Mouse (Mus musculus) forebrain, embryonic 11.5 days (tissue): ENCODE measurements around the gene Brsk1. TPM values are rescaled to one million over a fixed set of nuclear protein-coding genes. Genes with fewer than 3 reads are reported as not detected.

ENCODE experiments used
- ATAC-seq: fragments of 200-750 bp; cut with Nextera tagmentation; replicated peaks from 2 replicates; pipeline ENCODE4 v1.8.0; 2017; ENCODE audit warnings: moderate TSS enrichment; ENCODE audit not compliant: low FRiP score
- DNase-seq: peaks from one replicate; pipeline ENCODE4 v3.0.0-alpha.2; 2017; ENCODE audit warnings: low spot score
- H3K27ac ChIP-seq: fragments of 300-500 bp; sonication (generic); 2 replicates; pipeline ENCODE4 v1.5.1; 2014; ENCODE audit warnings: low read depth, low read length
- H3K27me3 ChIP-seq: fragments of 300-500 bp; sonication (generic); 2 replicates; pipeline ENCODE4 v1.6.1; 2014; ENCODE audit warnings: mild to moderate bottlenecking, low read length, mixed read lengths; ENCODE audit not compliant: control insufficient read depth, insufficient read depth
- H3K36me3 ChIP-seq: fragments of 300-500 bp; sonication (generic); 2 replicates; pipeline ENCODE4 v1.6.1; 2014; ENCODE audit warnings: mild to moderate bottlenecking, low read length, moderate library complexity, mixed read lengths; ENCODE audit not compliant: control insufficient read depth, insufficient read depth
- H3K4me1 ChIP-seq: fragments of 300-500 bp; sonication (generic); replicated peaks from 2 replicates; pipeline ENCODE4 v1.6.1; 2014; ENCODE audit warnings: low read length, mixed read lengths; ENCODE audit not compliant: control insufficient read depth, insufficient read depth
- H3K4me2 ChIP-seq: fragments of 300-500 bp; sonication (generic); 2 replicates; pipeline ENCODE4 v1.6.1; 2014; ENCODE audit warnings: low read depth, mild to moderate bottlenecking, low read length, moderate library complexity, mixed read lengths; ENCODE audit not compliant: severe bottlenecking
- H3K4me3 ChIP-seq: fragments of 300-500 bp; sonication (generic); 2 replicates; pipeline ENCODE4 v1.5.1; 2014; ENCODE audit warnings: low read depth, low read length
- H3K9ac ChIP-seq: fragments of 300-500 bp; sonication (generic); 2 replicates; pipeline ENCODE4 v1.6.1; 2014; ENCODE audit warnings: low read length
- H3K9me3 ChIP-seq: fragments of 300-500 bp; sonication (generic); 2 replicates; pipeline ENCODE4 v1.6.1; 2016; ENCODE audit warnings: low read length, mixed read lengths; ENCODE audit not compliant: control insufficient read depth
- WGBS: fragments of 180-500 bp; shearing (Covaris S2); extraction: QIAGEN DNeasy Blood & Tissue Kit; methylation state at CpG from one replicate; pipeline ENCODE4 v1.1.7; 2014; 5-methylcytosine and 5-hydroxymethylcytosine counted together
- polyA plus RNA-seq: library from polyadenylated mRNA; unstranded; fragments of >200 nt; fragmentation: Nextera tagmentation; extraction: Ambion mirVana; gene quantifications from 2 replicates; pipeline ENCODE4 v1.2.1, GENCODE M21; 2014

The Brsk1 gene
- polyA plus RNA-seq, 1 experiment from 2014 or later: 3.1 TPM

DNA sequence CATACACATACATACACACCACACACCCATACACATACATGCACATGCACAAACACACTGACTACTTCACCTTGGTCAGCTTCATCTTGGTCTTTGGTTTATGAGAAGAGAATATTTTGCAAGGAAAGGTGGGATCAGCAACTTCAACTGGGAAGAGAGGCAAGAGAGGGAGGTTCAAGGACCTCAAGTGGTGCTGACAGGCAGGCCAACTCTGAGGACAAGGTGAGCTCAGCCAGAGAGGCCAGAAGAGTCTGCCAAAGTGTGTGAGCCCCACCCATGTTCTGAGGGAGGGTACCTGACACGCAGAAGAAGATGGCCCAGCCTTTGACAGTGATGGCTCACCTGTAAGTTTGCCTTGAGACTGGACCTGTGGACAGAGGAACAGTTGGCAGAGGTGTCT, 69.3 kb downstream of the Brsk1 start:
- Histone ChIP-seq H3K36me3 (no peaks in the 10 kb centered on the region), H3K9me3 (no peaks in the 10 kb centered on the region), H3K4me3 (no peak overlapping the region), H3K4me2 (no peak overlapping the region), H3K4me1 (0 out of 2 replicates have a peak, but pooled peaks cover 1% of the 10 kb centered on the region), H3K27me3 (no peaks in the 10 kb centered on the region), H3K9ac (no peak overlapping the region), H3K27ac (no peak overlapping the region; the same call in 1 of the 2 replicates)
- DNase-seq (peak; percentile 20), ATAC-seq (no peak)
- WGBS: 41% methylated on average over 1 of the region's 1 CpGs

DNA sequence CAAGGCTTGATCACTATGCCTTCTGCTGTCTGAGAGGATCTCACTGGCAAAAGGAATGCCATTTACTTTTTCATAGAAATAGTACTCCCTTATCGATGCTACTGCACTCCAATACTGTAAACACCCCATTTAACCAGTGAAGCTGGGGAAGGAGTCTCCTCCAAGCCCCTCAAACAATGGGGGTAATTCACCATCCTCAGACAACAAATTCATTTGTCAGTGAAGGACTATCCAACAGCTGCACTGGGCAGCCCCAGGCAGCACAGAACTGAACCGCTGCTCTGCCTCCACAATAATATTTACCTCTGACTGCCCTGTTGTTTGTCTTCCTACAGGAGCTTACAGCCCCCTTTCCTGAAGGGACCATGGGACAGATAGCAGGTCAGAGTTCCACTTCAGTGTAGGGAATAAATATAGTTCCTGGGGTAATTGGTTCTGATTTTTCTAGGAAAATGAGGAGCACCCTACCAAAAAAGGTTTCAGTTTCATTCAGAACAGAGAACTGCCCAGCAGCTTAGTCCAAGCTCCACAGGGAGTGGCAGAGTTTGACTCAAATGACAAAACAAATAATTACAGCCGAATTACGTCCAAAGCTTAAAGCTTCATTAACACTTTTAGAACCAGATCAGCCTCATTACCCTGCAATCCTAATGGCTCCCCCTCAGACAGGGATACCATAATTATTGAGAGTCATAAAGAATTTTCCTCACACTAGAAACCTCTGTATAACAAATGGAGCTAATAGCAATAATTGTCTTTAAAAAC, 74.7 kb downstream of the Brsk1 start:
- Histone ChIP-seq H3K36me3 (no peaks in the 10 kb centered on the region), H3K9me3 (no peaks in the 10 kb centered on the region), H3K27me3 (no peaks in the 10 kb centered on the region), H3K4me1 (peaks cover 12% of the 10 kb centered on the region), H3K4me2 (no peak overlapping the region), H3K27ac (no peak overlapping the region), H3K4me3 (no peak overlapping the region), H3K9ac (no peak overlapping the region)
- no peak for ATAC-seq
- 10% methylated on average over 4 of the region's 4 CpGs for WGBS
- DNase-seq: no peak

Other genes starting within 250 kb of the Brsk1 start
- gene Rdh13, start 245.0 kb upstream of the Brsk1 start, polyA plus RNA-seq: 28.4 and 31.0 TPM in 2 replicates
- gene Eps8l1, start 229.9 kb upstream of the Brsk1 start, polyA plus RNA-seq: 3.3 and 3.8 TPM in 2 replicates
- gene Ppp1r12c, start 188.9 kb upstream of the Brsk1 start, polyA plus RNA-seq: 46.8 and 48.6 TPM in 2 replicates
- gene Tnnt1, start 174.2 kb upstream of the Brsk1 start, polyA plus RNA-seq: 4.2 and 5.6 TPM in 2 replicates
- 1.8 and 2.4 TPM in 2 replicates for gene Tnni3, start 166.4 kb upstream of the Brsk1 start, polyA plus RNA-seq
- 1.4 and 2.0 TPM in 2 replicates for gene Dnaaf3, start 158.2 kb upstream of the Brsk1 start, polyA plus RNA-seq
- 13.5 and 15.3 TPM in 2 replicates for gene Syt5, start 143.1 kb upstream of the Brsk1 start, polyA plus RNA-seq
- gene Ptprh, start 86.6 kb upstream of the Brsk1 start, polyA plus RNA-seq: not detected in 2 replicates
- gene Tmem86b, start 59.2 kb upstream of the Brsk1 start, polyA plus RNA-seq: 2.3 and 3.4 TPM in 2 replicates
- 6.6 and 7.1 TPM in 2 replicates for gene Ppp6r1, start 31.6 kb upstream of the Brsk1 start, polyA plus RNA-seq
- 115 TPM in 2 replicates for gene Hspbp1, start 5.5 kb upstream of the Brsk1 start, polyA plus RNA-seq
- gene Tmem150b, start 34.6 kb downstream of the Brsk1 start, polyA plus RNA-seq: 0.13 and 0.19 TPM in 2 replicates
- gene Kmt5c, start 49.5 kb downstream of the Brsk1 start, polyA plus RNA-seq: 88.1 and 89.4 TPM in 2 replicates
- 29.9 and 33.7 TPM in 2 replicates for gene Cox6b2, start 62.5 kb downstream of the Brsk1 start, polyA plus RNA-seq
- gene Fam71e2, start 80.7 kb downstream of the Brsk1 start, polyA plus RNA-seq: not detected in 2 replicates
- gene Il11, start 92.3 kb downstream of the Brsk1 start, polyA plus RNA-seq: 0.19 TPM in 1 of 2 replicates, not detected in the other
- not detected in 2 replicates for gene Tmem190, start 92.3 kb downstream of the Brsk1 start, polyA plus RNA-seq
- gene Tmem238, start 99.1 kb downstream of the Brsk1 start, polyA plus RNA-seq: 1.6 and 2.6 TPM in 2 replicates
- gene Rpl28, start 102.3 kb downstream of the Brsk1 start, polyA plus RNA-seq: 203 and 220 TPM in 2 replicates
- gene Ube2s, start 122.0 kb downstream of the Brsk1 start, polyA plus RNA-seq: 476 and 526 TPM in 2 replicates
- gene Shisa7, start 154.1 kb downstream of the Brsk1 start, polyA plus RNA-seq: 2.2 and 3.0 TPM in 2 replicates
- 2.0 and 3.2 TPM in 2 replicates for gene Isoc2b, start 179.7 kb downstream of the Brsk1 start, polyA plus RNA-seq
- 0.69 and 0.75 TPM in 2 replicates for gene Isoc2a, start 186.5 kb downstream of the Brsk1 start, polyA plus RNA-seq
- 0.56 and 0.59 TPM in 2 replicates for gene Gm36210, start 215.9 kb downstream of the Brsk1 start, polyA plus RNA-seq
- gene Zfp628, start 224.6 kb downstream of the Brsk1 start, polyA plus RNA-seq: 4.8 and 5.0 TPM in 2 replicates
- 10.8 and 12.6 TPM in 2 replicates for gene Nat14, start 231.4 kb downstream of the Brsk1 start, polyA plus RNA-seq
- 0.79 and 0.91 TPM in 2 replicates for gene Ssc5d, start 235.2 kb downstream of the Brsk1 start, polyA plus RNA-seq